Mouse (Mus musculus) heart, postnatal 14 days (tissue): ENCODE results near the gene Pbx1. TPM values are rescaled to one million over a fixed set of nuclear protein-coding genes. Genes with fewer than 3 reads are reported as not detected.

Source experiments
- DNase-seq, 2 experiments: peaks; one replicate each; pipeline ENCODE4 v3.0.0; 2021 to 2022
- intact Hi-C: fragments of 180-260 bp; cut with DNase I; formaldehyde crosslinking; loops from one replicate; pipeline ENCODE4 v1.15.1; 2025
- total RNA-seq, 2 experiments: library from RNA; stranded (reverse); gene quantifications; 2 replicates each; pipeline ENCODE4 v1.2.3; 2021

Pbx1 gene
- total RNA-seq, 2 experiments from 2014 or later, result 54.2 to 63.0 TPM

DNA sequence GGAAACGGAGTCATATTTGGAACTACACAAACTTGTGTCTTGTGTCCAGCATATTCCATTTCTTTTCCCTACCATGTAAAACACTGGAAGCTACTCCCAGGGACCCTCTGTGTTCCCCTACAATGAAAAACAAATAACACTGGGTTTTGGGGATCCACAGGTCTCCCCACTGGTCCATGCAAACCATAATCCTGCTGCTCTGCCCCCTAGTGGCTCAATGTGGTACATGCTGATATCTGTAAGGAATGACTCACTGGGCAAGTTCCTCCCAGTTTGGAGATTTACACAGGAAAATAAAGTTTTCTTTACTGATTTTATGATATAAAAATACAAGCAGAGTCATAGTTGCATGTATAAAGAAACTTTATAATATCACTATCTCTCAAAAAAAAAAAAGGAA is 109.2 kb downstream of the Pbx1 start:
- peak; percentile 11 to 24 for DNase-seq
- intact Hi-C loops, result loop anchor here (5.0 kb wide), 1 partner anchor 111 kb away; no protein-coding TSS in a partner anchor

DNA sequence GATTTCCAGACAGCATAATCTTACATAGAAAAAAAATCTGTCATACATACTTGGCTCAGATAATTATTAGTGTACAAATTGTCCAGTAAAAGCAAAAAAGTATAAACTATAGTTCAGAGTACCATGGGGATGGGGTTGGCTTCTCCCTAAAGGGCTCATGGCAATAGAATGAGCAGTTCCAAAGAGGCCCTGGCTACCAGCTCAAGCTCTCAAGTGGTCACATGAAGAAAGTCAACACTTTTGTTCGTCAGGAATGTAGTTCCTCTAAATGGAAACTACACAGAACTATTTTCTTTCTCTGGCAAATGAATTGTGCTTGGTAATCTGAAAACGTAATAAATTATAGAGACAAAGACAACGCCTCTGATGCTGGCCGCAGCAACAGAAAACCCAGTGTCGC is 112.4 kb downstream of the Pbx1 start:
- no peak for DNase-seq
- intact Hi-C loops, result loop anchor here (5.0 kb wide), 1 partner anchor 107 kb away; no protein-coding TSS in a partner anchor

DNA sequence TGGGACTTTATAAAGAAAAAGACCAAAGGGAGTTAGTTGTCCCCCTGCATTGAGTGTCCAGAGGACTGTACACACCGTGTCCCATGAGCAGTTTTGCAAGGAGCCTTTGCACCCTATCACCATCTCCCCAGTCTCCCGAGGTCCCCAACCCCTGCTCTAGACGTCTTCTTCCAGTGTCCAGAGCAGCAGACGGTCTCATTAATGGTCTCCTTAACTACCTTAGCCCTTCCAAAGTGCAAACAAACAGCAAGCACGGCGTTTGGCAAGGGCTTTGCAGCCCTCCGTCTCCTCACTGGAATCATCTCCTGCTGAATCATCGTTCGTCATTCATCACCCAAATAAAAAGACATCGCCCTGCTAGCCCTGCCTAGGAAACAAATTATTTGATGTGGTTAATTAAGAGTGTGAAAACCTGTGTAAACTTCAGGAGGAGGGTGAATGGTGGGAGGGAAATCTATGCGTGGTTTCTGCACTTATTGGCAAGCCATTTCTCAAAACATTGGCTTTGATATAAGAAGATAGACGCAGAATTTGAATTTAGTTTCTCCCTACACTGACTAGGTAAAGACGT is 113.1 kb downstream of the Pbx1 start:
- intact Hi-C loops, result no loop called here
- DNase-seq, result peak in 1 of 2 experiments; percentile 9

DNA sequence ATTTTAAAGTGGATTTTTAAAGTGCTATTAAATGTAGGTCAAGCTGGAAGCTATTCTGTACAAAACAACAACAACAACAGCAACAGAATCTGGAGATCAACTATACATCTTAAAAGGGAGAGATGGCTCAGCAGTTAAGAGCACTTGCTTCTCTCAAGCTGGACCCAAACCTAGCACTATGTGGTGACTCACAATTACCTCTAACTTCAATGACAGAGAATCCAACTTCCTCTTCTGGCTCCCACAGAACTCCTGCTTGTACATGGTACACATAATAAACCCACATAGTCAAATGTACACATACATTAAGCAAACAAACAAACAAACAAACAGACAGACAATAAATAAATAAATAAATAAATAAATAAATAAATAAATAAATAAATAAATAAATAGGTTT is 118.3 kb downstream of the Pbx1 start:
- intact Hi-C loops, result no loop called here
- DNase-seq, result no peak

DNA sequence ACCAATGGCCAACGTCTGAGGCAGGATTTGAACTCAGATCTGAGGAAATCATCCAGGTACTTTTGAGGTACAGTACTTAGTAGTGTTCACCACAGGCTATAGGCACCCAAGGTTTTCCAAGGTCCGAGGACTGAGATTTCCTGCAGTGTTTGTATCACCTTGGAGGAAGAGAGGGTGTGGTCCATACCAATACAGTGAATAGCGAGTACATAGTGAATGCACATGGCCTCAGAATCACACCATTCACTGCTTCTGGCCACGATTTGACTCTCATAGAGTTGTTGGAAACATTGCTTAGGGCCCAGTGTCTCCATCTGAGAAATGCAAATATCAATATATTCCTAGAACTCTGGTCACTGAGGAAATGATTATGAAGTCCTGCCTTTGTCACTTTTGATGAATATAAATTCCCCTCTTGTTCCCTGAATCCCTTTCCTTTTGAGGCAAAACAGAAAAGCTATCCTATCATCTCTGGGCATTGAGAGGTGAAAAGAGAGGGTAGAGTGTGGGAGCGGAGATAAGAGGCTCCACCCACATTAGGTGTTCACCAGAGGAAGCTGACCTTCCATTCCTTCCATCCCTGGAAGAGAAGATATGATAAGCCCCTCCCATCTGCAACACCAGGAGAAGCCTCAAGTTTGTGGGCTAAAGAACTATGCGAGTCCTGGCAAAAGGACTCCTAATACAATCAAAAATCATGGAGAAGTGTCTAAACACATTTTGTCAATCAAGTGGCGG is 119.2 kb downstream of the Pbx1 start:
- intact Hi-C loops, result no loop called here
- no peak for DNase-seq

DNA sequence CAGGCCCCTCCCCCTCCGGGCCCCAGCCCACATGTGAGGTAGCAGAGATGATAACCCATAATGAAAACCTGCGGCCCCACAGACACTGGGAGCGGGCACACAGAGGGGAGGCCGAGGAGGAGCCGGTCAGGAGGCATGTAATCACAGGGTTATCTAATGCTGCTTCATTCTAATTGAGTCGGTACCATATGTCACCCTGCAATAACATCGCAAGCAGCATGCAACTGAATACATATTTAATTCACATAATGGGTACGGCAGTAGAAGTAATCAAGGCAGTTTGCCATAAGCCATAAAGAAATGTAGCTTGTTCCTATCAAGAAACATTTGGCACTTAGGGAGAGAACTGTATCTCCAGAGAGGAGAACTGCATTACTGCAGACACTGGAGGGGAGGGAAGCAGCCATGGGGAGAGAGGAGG is 123.0 kb downstream of the Pbx1 start:
- intact Hi-C loops, result no loop called here
- no peak for DNase-seq

DNA sequence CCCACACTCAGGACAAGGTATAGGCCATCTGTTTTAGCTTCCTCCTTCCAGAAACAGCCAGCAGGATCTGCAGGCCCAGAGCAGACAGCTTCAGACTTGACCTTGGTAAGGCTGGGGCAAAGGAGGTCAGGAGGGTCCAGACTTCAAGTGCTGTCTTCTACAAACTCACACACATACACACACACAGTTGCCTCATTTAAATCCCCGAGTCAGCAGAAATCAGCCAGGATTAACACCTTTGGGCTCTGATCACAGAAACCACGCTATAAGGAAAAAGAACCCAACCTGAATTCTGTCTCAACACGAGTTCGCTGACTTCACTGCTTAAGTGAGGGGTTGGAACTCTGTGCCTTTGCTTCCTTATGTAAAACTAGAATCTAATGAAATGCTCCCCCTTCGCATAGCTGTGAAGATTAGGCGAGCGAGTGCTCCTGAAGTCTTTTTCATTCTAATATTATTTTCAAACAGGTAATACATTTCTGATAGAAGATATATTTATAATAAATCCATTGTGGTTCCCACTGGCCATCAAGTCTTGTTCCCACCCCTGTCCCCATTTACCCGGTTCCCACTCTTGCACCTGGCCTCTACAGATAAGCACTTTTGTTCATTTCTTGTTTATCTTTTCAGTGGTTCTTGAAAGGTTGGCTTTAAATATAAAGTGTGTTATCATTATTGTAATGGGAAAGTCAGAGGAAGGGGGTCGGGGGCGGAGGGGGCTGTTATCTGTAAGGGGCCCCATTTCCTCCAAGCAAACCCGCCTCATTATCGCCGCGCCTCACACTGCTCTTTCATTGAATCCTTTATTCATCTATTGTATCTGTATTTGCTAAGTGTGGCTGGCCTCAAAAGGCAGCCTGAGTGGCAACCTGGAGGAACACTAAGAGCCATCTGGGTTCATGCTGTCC is 124.5 kb downstream of the Pbx1 start:
- DNase-seq, result no peak
- intact Hi-C loops, result no loop called here

DNA sequence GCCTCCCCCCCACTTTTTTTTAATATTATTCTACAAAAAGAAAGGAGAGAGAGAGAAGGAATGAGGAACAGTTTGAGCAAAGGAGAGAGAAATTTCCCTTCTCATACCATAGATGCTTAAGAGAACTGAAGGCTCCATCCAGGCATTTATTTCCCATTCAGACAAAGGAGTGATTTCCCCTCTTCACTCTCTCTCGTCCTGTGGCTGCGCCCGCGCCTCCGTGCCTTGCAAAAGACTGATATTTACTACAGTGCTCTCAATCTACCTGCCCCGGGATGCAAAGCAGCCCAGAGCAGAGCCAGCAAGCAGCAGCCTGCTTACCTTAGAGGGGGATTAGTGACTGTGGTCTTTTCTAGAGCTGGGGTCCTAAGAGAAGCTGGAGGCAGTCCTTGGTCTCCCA is 131.6 kb downstream of the Pbx1 start:
- no peak for DNase-seq
- intact Hi-C loops, result no loop called here

DNA sequence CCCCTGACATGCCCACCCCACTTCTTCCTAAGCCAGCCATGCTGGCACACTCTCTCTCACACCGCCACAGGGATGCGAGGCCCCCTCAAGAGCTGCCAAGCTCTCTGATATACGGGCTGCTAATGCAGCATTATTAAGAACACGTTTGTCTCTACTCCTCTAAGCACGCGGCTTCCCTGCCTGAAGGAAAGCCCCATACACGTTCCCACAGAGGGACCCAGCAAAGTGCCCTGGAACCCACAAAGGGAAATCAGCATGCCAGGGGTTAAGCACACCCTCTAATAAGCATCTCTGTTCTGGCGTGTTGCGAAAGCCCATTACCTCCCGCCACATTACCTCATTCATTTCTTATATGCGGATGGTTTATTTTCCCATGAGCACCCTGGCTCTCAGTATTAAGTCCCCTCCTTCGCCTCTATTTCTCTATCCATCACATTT is 132.1 kb downstream of the Pbx1 start:
- no peak for DNase-seq
- intact Hi-C loops, result no loop called here

DNA sequence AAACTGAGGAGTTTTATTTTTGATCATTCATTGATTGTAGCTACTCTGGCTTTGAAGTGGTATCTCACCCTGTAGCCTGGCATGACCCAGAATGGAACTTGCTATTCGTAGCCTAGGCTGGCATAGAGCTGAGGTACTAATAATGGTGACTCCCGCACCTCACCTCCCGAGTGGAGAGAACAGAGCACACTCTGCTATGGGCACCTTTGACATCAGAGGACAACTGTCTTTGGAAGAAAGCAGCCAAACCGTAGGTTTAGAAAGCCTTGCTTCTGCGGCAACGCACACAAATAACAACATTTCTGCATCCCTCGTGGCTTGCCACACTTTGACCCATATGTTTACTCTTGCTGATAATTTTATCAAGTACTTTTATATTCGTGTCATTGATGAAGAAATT is 132.9 kb downstream of the Pbx1 start:
- no peak for DNase-seq
- intact Hi-C loops, result no loop called here

DNA sequence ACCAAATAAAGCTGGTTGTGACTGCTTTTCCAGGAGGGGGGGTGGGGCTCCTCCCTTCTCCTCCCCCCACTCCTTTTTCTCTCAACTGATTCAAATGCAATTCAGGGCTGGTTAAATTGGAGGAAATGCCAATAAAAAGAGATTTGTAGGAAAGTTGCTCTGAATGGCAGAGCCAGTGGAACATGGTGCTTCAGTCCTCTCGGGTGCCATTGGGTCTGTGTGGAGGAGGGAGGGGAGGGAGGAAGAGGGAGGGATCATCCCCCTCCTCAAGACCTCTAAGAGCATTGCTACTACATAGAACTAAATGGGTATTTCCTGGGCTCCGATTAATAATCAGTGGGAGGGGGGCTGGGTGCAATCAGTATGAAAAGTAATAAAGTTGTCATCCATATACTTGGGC is 135.8 kb downstream of the Pbx1 start:
- intact Hi-C loops, result no loop called here
- DNase-seq, result no peak

DNA sequence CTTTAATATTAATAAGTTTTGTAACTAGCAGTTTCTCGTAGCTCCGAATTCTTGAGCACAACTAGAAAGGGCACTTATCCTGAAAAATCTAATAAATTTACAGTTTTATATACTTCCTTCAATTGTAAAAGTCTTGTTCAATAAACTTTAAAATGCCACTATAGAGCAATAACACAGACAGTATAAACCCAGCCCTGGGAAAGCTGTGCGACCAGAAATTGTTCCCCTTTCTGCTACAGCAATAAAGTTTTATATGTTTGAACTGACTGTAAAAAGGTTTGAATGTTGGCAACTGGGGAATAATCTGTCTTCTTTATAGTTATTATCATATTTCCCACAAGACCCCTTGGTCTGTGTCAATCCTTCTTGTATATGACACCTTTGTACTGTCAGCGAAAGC is 136.3 kb downstream of the Pbx1 start:
- DNase-seq, result no peak
- intact Hi-C loops, result no loop called here

DNA sequence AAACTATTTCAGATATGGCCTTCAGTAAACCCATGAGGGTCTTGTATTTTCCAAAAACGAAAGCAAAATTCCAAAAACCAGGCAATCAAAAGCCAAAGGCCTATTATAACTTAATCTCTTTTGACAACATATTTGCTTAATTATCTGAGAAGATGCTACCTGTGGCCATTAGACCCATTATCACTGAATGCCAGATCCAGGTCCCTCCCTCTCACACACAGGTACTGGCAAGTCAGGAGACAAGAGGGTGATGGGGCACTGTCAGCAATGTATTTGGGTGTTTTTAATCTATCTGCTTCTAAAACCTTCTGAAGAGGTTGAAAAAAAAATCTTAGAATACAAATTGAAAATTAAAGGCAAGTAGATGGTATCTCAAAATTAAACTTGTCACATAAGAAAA is 138.4 kb downstream of the Pbx1 start:
- intact Hi-C loops, result no loop called here
- DNase-seq, result no peak

DNA sequence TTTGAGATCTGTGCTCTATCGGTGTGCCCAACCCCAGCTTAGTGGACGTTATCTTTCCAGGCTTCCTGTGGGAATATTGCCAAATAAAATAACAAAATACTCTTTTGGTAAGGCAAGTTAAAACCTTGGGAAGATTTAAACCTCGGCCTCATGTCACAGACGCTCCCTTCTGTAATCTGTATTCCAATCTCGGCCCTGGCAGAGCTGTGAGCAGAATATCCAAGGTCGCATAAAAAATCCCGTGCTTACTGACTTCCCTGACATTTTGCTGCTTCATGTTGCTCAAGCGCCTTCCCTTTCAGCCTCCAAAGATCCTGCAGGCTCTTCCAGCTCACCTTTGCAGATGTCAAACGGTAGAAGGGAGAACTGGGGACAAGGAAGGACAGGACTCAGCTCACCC is 140.0 kb downstream of the Pbx1 start:
- intact Hi-C loops, result no loop called here
- no peak for DNase-seq

DNA sequence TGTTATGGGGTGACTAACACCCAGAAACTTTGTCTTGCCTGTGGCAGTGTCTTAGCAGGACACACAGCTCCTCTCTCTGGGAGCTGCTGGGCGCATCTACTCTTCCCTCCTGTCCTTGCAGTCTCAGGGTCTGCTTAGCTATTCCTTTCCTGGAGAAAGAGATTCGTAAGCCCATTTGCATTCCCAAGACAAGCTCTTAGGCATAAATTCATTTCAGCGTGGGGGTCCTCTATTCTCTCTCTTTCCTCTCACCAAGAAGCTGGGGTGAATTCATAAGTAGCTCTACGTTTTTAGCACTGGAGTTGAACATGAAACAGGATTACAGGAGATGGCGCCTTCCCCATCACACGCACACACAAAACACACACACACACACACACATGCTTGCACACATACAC is 140.4 kb downstream of the Pbx1 start:
- intact Hi-C loops, result no loop called here
- DNase-seq, result no peak

DNA sequence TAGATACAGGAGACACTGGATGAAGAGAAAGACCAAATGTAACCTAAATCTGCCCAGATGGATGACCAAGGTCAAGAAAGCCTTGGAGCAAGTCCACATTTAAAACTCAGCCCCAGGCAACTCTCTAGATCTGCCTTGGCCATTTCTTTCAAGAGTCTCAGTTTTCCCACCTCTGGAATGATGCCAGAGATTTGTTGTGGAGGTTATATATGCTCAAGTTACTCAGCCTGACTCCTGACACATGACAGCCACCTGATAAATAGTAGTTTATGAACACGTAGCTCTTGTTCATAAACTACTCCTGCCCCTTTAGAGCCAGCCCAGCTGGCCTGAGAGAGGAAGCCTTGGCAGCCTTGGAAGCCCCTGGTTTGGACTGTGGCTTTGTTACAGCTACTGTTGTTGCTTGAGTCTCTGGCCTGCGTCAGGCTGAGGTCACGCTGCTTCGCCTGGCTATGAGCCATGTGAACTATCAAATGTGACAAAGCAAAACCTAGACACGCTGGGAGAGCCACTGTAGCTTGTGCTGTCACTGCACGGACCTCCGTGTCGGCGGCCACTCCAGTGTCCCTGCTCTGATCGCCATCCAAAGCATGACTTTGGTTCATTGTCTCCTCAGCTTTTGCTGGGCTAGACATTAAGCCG is 140.9 kb downstream of the Pbx1 start:
- peak; percentile 63 to 75 for DNase-seq
- intact Hi-C loops, result no loop called here

DNA sequence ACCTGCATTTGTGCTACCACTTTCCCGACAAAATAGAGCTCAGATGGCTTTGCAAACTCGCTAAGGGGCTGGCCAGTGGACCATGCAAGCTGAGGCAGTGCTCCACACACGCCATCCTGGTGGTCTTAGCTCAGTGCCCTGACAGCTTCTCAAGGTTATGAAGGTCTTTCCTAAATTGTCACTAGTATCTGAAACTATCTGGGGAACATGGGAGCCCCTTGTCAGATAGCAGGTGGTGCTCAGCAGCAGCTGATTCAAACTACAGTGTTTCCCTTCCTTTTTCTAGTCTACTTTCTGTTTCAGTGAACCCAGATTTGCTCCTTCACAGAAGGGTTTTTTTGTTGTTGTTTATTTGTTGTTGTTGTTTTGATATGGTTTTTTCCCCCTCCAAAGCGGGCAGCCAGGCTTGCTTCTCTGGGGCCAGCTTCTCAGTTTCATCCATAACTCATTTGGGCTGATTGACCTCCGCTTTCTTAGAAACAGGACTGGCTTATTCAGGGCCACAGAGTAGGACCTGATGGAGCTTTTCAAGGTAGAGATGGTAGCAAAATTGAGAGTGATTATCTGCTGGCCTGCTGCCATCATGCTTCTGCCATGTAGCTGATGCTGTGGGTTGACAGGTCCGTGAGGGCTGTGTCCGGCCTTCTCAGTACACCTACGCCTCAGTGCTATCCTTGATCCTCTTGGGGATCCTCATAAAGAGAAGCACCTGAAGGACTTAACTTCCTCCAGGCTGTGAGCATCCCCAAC is 141.7 kb downstream of the Pbx1 start:
- no peak for DNase-seq
- intact Hi-C loops, result no loop called here

DNA sequence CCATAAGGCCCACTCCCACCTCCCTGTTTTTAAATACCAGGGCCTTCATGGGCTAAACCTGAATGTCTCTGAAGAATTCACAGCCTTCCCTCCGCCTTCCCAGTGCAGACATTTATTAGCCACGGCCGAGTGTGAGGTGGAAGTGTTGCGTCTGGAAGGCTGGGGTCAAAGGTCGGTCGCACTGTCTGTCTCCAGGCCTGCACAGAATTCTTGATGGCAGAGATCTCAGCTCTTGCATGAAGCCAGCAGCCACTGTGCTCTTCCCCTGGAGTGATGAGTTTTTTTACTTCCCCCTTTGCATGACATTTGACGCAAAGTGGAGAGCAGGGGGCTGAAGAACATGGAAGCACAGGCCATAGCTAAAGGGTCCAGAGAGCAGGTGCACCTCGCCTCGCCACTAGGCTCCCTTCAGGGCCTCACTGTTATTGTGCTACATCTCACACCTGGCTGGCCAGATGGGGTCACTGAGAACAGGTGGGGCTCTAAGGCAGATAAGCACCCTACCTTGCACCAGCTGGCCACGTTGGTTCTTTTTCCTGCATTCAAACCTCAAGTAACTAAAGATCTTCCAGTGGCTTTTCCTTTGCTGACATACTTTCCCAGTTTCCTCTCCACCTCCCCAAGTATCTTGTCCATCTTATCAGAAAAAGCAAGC is 143.1 kb downstream of the Pbx1 start:
- peak in 1 of 2 experiments; percentile 12 for DNase-seq
- intact Hi-C loops, result loop anchor here (5.0 kb wide), 2 partner anchors 83 to 138 kb away; no protein-coding TSS in a partner anchor

DNA sequence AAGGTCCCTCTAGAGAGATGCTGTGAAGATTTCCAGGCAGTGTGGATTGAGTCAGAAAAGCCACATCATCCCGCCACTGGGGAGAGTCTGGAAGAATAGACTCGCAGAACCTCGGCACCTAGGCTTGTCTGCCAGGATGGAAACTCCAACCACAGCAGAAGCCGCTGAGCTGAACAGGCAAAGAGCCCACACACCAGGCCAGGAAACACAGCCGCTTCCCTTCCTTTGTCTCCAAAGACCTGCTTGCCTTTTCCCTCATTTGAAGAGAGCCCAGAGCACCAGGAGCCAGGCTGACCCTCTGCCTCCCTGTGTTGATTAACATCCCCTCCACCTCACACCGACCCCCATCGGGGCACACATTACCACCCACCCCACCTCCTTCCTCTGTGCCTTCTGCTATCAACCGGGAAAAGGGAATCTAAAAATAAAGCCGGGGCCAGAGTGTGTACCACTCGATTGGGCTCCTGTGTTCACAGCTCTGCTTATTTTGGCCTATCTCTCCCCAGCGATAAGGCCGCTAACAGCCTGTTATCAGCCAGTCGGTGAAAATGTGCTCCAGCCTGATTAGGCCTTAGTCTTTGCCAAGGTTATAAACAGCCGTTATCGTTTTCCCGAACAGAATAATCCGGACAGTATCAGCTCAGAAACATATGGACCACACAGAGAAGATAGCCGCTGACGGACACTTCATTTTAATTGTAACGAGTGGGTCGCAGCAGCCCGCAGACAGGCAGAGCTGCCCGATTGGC is 144.1 kb downstream of the Pbx1 start:
- intact Hi-C loops, result loop anchor here (5.0 kb wide), 2 partner anchors 84 to 139 kb away; no protein-coding TSS in a partner anchor

More for the DNA sequence above, 144.1 kb downstream of the Pbx1 start:
- peak; percentile 57 for DNase-seq
